Mouse (Mus musculus): ENCODE data around the gene Igsf3.

The Igsf3 gene

GRCm38 (mm10) chr3:101461046-101461445, 84.2 kb downstream of the Igsf3 start:
- no peak for DNase-seq

DNA sequence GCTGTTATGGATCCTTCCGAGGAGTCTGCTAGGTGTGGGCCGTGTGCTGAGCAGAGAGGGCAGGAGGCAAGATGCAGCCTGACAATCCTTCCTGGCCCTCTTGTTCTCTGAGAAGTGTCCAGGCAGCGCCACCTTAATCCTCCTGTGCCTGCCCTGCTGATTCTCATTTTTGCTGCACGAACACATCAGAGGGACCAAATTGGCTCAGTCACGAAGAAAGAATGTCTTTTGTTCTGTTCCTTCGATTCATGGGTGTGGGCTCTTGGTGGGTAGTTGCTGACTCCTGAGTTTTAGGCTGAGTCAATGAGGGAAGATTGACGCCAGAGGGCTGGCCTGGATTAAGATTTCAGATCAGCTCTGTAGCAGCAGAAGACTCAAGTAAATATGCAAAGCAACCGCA, 84.9 kb downstream of the Igsf3 start:
- no peak for DNase-seq

GRCm38 (mm10) chr3:101462294-101462693, 85.4 kb downstream of the Igsf3 start:
- DNase-seq = peak; percentile 87

DNA sequence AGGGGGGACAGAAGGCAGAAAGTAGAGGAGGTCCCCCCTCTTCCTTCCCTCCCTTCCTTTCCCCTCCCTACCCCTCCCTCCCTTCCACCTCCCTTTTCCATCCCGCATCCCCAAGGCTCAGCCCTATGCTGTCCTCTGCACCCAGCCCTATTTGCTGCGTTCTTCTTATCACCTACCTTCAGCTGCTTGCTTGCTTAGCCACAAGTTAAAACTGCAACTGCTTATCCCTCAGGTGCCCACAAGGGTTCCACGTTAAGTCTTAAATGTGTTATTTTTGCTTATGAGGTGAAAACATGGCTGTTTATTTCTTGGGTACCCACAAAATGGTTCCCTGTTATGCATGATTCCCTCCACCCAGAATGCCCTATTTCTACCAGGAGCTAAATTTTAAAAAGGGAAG, 86.6 kb downstream of the Igsf3 start:
- no peak for DNase-seq

DNA sequence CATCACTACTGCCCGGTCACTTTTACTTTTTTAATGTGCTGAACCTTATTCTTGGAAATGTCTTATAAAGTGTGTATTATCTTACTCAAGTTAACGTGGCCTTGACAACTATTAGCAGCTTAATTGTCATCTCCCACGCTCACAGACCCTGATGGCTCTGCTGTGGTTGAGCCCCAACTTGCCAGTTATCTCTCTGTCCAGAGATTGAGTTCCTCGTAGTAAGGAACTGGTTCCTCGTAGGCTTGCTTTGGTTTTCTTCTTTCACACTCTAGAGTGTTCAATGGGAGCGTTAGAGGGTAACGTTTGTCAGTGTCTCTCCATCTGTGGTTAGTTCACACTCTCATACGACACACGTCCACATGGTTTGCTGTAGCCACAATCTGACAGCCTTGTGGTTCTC, 92.8 kb downstream of the Igsf3 start:
- DNase-seq = no peak

GRCm38 (mm10) chr3:101471881-101472280, 95.0 kb downstream of the Igsf3 start:
- DNase-seq = no peak

- DNase-seq = no peak
These were observed 105.1 kb downstream of the Igsf3 start for GRCm38 (mm10) chr3:101481951-101482350.

GRCm38 (mm10) chr3:101483256-101483983, 106.5 kb downstream of the Igsf3 start:
- DNase-seq = no peak

DNA sequence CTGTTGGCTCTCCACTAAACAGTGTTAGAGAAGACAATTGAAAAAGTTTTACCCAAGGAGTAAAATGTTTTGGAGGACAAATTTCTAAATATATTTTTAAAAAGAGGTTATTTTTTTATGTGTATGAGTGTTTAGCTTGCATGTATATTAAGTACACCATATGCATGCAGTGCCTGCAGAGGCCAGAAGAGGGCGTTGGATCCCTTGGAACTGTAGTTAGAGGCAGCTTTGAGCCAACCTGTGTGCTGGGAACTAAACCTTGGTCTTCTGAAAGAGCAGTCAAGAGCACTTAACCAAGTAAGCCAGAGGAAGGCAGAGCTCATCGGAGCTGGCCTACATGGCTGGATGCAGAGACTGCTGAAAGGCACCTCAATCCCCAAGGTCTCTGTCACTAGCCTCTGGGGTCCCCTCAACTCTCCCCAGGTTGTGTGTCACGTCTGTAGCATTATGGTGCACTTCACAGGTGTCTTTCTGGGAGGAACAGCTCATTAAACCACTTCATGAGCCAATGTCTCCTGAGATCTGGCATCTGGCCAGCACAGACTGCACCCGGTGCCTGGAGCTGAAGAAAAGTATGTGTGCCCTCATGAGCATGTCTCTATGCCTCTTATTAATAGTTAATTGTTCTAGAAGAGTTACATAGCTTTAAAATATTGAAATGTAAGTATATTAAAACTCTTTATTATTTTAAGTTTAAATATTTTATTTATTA, 109.3 kb downstream of the Igsf3 start:
- peak; percentile 43 for DNase-seq

- no peak for DNase-seq
These were observed 110.6 kb downstream of the Igsf3 start for GRCm38 (mm10) chr3:101487436-101487835.

- no peak for DNase-seq
These were observed 111.3 kb downstream of the Igsf3 start for GRCm38 (mm10) chr3:101488204-101488603.

DNA sequence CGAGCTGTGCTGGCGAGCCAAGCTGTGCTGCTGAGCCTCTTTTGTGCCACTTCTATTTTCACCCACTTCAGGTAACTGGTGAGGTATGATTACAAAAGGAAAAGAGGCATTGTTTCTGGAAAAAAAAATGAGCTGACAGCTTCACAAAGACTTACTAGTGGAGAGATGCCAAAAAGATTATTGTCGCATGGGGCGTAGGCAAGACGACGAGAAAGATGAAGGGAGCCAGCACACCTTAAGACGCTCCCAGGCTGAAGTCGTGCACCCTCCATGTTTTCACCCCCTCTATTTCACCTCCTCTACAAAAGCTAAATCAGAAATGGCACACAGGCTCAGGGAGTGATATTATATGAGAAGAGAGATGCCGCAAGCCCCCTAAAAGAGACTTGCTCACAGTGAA, 113.6 kb downstream of the Igsf3 start:
- DNase-seq = no peak

- peak; percentile 33 for DNase-seq
These were observed 116.0 kb downstream of the Igsf3 start for GRCm38 (mm10) chr3:101492908-101493307.

DNA sequence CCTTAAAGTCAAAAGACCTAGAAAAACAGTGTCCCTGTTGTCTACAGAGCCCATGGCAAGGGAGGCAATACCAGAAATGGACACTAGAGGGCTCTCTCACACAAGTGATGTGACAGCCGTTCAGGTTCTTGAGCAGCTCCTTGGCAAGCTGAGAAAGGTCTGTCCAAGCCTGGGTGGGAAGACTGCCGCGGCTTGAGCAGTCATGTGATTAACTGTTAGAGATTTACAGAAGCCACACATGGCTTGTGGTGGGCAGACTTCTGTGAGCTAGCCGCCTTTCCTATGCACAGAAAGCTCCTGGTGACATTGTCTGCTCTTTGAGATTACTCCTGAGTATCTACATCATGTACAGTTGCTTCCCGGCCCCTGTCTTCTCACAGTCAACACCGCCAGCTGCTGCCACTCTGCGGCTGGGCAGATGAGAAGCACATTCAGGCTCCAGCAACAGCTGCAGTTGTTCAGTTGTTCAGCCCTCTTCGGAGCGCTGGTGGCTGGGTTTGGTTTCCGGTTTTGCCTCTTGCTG, 117.1 kb downstream of the Igsf3 start:
- peak; percentile 95 for DNase-seq

- DNase-seq = peak; percentile 66
These were observed 120.6 kb downstream of the Igsf3 start for GRCm38 (mm10) chr3:101497432-101498030.

- no peak for DNase-seq
These were observed 123.0 kb downstream of the Igsf3 start for GRCm38 (mm10) chr3:101499906-101500305.

DNA sequence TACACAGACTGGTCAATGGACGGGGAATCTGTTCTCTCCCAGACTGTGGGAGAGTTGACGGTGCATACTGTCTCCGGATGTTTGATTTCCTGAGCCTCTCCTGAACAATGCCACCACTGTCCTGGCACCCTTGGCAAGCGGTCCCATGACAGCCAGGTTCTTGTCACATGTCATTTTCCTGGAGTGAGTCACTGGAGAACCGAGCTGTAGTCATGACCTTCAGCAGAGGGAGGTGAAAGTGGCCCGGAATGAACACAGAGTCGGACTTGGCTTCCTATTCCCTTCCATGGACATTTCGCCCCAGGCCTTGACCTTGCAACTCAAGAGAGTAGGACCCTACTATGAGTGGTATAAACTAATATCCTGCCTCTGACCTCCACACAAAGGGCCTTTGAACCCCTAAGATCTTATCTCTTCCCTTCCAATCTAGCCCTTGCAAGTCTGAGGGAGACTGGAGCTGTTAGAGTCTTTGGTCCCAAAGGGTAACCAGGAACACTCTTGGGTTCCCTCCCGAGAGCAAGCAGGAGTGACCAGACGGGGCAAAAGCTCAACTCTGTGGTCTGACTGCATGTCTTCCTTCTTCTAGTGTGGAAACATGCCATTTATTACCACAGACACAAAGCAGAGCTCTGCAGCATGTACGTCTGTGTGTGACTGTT, 123.6 kb downstream of the Igsf3 start:
- no peak for DNase-seq

- DNase-seq = no peak
These were observed 124.7 kb downstream of the Igsf3 start for GRCm38 (mm10) chr3:101501611-101502010.

DNA sequence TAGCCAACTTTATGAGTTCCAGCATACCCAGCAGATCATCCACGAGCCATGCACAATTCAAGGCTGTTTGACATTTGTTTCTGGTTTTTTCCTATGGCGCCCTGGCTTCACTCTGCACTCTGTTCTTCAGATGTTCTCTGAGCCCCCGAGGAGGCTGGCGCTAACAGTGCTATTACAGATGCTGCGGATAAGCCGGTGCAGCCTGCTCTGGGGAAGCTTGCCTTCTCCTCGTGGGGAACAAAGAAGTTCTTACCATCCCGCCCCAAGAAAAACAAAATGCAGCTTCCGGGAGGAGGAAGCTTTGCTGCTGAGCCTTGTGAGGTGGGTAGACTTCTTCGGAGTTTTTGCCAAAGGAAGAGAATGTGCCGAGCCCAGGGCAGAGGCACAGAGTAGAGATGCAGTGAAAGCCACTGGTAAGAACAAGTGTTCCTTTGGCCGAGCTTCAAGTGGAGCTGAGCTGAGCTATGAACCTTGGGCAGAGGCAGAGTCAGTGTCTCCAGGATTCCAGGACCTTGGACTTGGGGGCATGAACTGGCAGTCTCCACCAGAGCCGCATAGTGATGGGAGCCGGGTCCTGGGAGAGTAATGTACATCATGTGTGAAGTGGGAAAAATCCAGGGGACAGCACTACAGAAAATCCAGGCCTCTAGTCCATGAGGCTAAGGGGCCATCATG, 125.3 kb downstream of the Igsf3 start:
- peak; percentile 66 for DNase-seq

DNA sequence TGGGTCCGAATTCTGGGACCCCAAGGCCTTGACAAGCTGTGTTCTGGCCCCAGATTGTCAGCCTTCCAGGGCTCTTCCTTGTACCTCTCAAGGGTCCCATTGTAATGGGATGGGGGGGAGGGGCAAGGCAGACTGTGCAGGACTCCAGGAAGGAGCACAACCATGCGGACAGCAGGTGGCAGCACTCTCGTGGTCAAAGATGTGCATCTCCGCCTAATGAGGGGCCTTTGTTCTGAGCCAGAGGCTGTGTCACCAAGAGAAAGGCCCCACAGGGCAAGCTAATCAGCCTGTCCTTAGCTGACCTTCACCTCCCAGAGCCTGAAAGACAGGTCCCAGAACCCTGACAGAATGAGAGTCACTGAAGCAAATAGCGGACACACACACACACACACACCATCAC, 129.3 kb downstream of the Igsf3 start:
- peak; percentile 88 for DNase-seq

- no peak for DNase-seq
These were observed 130.3 kb downstream of the Igsf3 start for GRCm38 (mm10) chr3:101506970-101507702.

DNA sequence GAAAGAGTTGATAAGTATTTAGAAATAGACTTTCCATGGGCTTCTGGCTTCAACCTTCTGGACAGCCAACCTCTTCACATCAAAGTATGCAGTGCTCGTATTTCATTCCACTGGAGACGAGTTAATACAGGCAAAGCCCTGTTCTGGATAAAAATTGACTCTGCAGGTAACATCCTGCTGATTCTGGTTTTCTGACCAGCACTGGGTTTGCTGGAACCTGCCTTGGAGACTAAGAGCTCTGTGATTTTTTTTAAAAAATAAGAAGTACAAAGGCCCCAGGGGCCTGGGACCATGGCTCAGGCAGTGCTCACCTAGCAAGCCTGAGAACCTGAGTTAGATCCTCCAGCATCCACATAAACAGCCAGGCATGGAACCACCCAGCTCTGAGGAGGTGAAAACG, 130.9 kb downstream of the Igsf3 start:
- DNase-seq = no peak
